Mouse (Mus musculus) liver, postnatal 0 days (tissue): ENCODE data around the gene Arl5b. TPM values are rescaled to one million over a fixed set of nuclear protein-coding genes. Genes with fewer than 3 reads are reported as not detected.

Experiments used
- ATAC-seq: fragments of 200-750 bp; cut with Nextera tagmentation; 2 replicates; pipeline ENCODE4 v1.8.0; 2017; ENCODE audit warnings: mild to moderate bottlenecking, moderate library complexity
- DNase-seq: peaks from one replicate; pipeline ENCODE4 v3.0.0-alpha.2; 2016
- H3K27ac ChIP-seq: fragments of 300-500 bp; sonication (generic); 2 replicates; pipeline ENCODE4 v1.5.1; 2014; ENCODE audit warnings: antibody characterized with exemption, moderate library complexity, mild to moderate bottlenecking, low read depth
- H3K27me3 ChIP-seq: fragments of 300-500 bp; sonication (generic); 2 replicates; pipeline ENCODE4 v1.6.1; 2014; ENCODE audit warnings: low read length, control low read depth, mixed read lengths; ENCODE audit not compliant: insufficient read depth
- H3K36me3 ChIP-seq: fragments of 300-500 bp; sonication (generic); replicated peaks from 2 replicates; pipeline ENCODE4 v1.6.1; 2014; ENCODE audit warnings: mild to moderate bottlenecking, control low read depth, low read length, moderate library complexity, mixed read lengths; ENCODE audit not compliant: insufficient read depth
- H3K4me1 ChIP-seq: fragments of 300-500 bp; sonication (generic); 2 replicates; pipeline ENCODE4 v1.6.1; 2014; ENCODE audit warnings: antibody characterized with exemption, mild to moderate bottlenecking, control low read depth; ENCODE audit not compliant: insufficient read depth
- H3K4me2 ChIP-seq: fragments of 300-500 bp; sonication (generic); 2 replicates; pipeline ENCODE4 v1.6.1; 2014; ENCODE audit warnings: low read depth, mild to moderate bottlenecking, low read length, moderate library complexity, mixed read lengths
- H3K4me3 ChIP-seq: fragments of 300-500 bp; sonication (generic); 2 replicates; pipeline ENCODE4 v1.5.1; 2014; ENCODE audit warnings: low read depth, low read length
- H3K9ac ChIP-seq: fragments of 300-500 bp; sonication (generic); replicated peaks from 2 replicates; pipeline ENCODE4 v1.6.1; 2014; ENCODE audit warnings: mild to moderate bottlenecking, moderate library complexity
- H3K9me3 ChIP-seq: fragments of 300-500 bp; sonication (generic); 2 replicates; pipeline ENCODE4 v1.6.1; 2016; ENCODE audit warnings: mild to moderate bottlenecking, control low read depth, low read length, mixed read lengths
- CTCF ChIP-seq: sonication (generic); IDR thresholded peaks from 2 replicates; pipeline ENCODE4 v1.5.1; 2016; ENCODE audit warnings: antibody characterized with exemption, low read depth
- EP300 ChIP-seq: IDR thresholded peaks from 2 replicates; pipeline ENCODE4 v1.6.1; 2016; ENCODE audit warnings: antibody characterized with exemption, low read depth, mild to moderate bottlenecking
- WGBS: fragments of 180-500 bp; shearing (Covaris S2); extraction: QIAGEN DNeasy Blood & Tissue Kit; methylation state at CpG from one replicate; pipeline ENCODE4 v1.1.7; 2014; ENCODE audit not compliant: insufficient replicate concordance; 5-methylcytosine and 5-hydroxymethylcytosine counted together
- polyA plus RNA-seq: library from polyadenylated mRNA; unstranded; fragments of >200 nt; fragmentation: Nextera tagmentation; extraction: Ambion mirVana; gene quantifications from 2 replicates; pipeline ENCODE4 v1.2.1, GENCODE M21; 2015

Arl5b gene
- polyA plus RNA-seq, 1 experiment from 2014 or later, result 9.1 TPM

GRCm38 (mm10) chr2:15063815-15064214 lies 14.6 kb downstream of the Arl5b start:
- Histone ChIP-seq H3K36me3 (peaks cover 3% of the 10 kb centered on the region; the same call in 1 of the 2 replicates), H3K9me3 (no peaks in the 10 kb centered on the region), H3K4me3 (no peak overlapping the region), H3K27me3 (no peaks in the 10 kb centered on the region), H3K4me1 (peaks cover 14% of the 10 kb centered on the region), H3K9ac (no peak overlapping the region), H3K27ac (no peak overlapping the region), H3K4me2 (no peak overlapping the region)
- DNase-seq (no peak), ATAC-seq (no peak)
- WGBS, result 68% methylated on average over 1 of the region's 1 CpGs
- TF ChIP-seq EP300 (no peak), CTCF (no peak)

GRCm38 (mm10) chr2:15064380-15065269 lies 15.4 kb downstream of the Arl5b start:
- H3K4me3 ChIP-seq, result no peak overlapping the region
- H3K9me3 ChIP-seq, result no peaks in the 10 kb centered on the region
- H3K4me1 ChIP-seq, result peaks cover 14% of the 10 kb centered on the region
- no peaks in the 10 kb centered on the region for H3K27me3 ChIP-seq
- H3K36me3 ChIP-seq, result peaks cover 6% of the 10 kb centered on the region; the same call in 1 of the 2 replicates
- ATAC-seq (peak; percentile 47; the same call in 1 of the 2 replicates), DNase-seq (no peak)
- no peak overlapping the region for H3K9ac ChIP-seq
- 65% methylated on average over 7 of the region's 7 CpGs for WGBS
- 0 out of 2 replicates have a peak overlapping the region, but pooled peaks have one; percentile 6 for H3K4me2 ChIP-seq
- TF ChIP-seq EP300 (no peak), CTCF (no peak)
- peak overlapping the region; percentile 52; the same call in 1 of the 2 replicates for H3K27ac ChIP-seq

- Histone ChIP-seq H3K9me3 (no peaks in the 10 kb centered on the region), H3K4me3 (no peak overlapping the region), H3K27ac (no peak overlapping the region), H3K9ac (no peak overlapping the region), H3K27me3 (no peaks in the 10 kb centered on the region), H3K36me3 (peaks cover 9% of the 10 kb centered on the region; the same call in 1 of the 2 replicates), H3K4me2 (no peak overlapping the region), H3K4me1 (peaks cover 14% of the 10 kb centered on the region)
- TF ChIP-seq EP300, result no peak
- no peak for TF ChIP-seq CTCF
- DNase-seq (no peak), ATAC-seq (no peak)
- 79% methylated on average over 2 of the region's 2 CpGs for WGBS
Measured at GRCm38 (mm10) chr2:15065447-15065846, 16.3 kb downstream of the Arl5b start.

GRCm38 (mm10) chr2:15067091-15067490 lies 17.9 kb downstream of the Arl5b start:
- H3K9ac ChIP-seq, result no peak overlapping the region
- peaks cover 14% of the 10 kb centered on the region for H3K4me1 ChIP-seq
- H3K27me3 ChIP-seq, result no peaks in the 10 kb centered on the region
- ATAC-seq (no peak), DNase-seq (no peak)
- H3K9me3 ChIP-seq, result no peaks in the 10 kb centered on the region
- TF ChIP-seq EP300 (no peak), CTCF (no peak)
- H3K4me2 ChIP-seq, result no peak overlapping the region
- WGBS, result 75% methylated on average over 5 of the region's 5 CpGs
- peaks cover 13% of the 10 kb centered on the region; the same call in 1 of the 2 replicates for H3K36me3 ChIP-seq
- no peak overlapping the region for H3K27ac ChIP-seq
- no peak overlapping the region for H3K4me3 ChIP-seq

- no peak overlapping the region for H3K9ac ChIP-seq
- no peak overlapping the region for H3K27ac ChIP-seq
- no peak overlapping the region for H3K4me2 ChIP-seq
- TF ChIP-seq CTCF, result no peak
- no peak for TF ChIP-seq EP300
- 91% methylated on average over 2 of the region's 2 CpGs for WGBS
- no peaks in the 10 kb centered on the region for H3K4me1 ChIP-seq
- no peak for ATAC-seq
- no peak for DNase-seq
- H3K9me3 ChIP-seq, result no peaks in the 10 kb centered on the region
- H3K27me3 ChIP-seq, result no peaks in the 10 kb centered on the region
- H3K36me3 ChIP-seq, result peaks cover 6% of the 10 kb centered on the region; the same call in 1 of the 2 replicates
- no peak overlapping the region for H3K4me3 ChIP-seq
Measured at GRCm38 (mm10) chr2:15083702-15084101, 34.5 kb downstream of the Arl5b start.

- DNase-seq (no peak), ATAC-seq (no peak)
- 0 out of 2 replicates have a peak, but pooled peaks cover 2% of the 10 kb centered on the region for H3K36me3 ChIP-seq
- no peaks in the 10 kb centered on the region for H3K27me3 ChIP-seq
- H3K9ac ChIP-seq, result no peak overlapping the region
- no peaks in the 10 kb centered on the region for H3K4me1 ChIP-seq
- TF ChIP-seq EP300, result no peak
- no peak for TF ChIP-seq CTCF
- 89% methylated on average over 1 of the region's 1 CpGs for WGBS
- no peak overlapping the region for H3K27ac ChIP-seq
- H3K9me3 ChIP-seq, result no peaks in the 10 kb centered on the region
- H3K4me3 ChIP-seq, result no peak overlapping the region
- no peak overlapping the region for H3K4me2 ChIP-seq
Measured at GRCm38 (mm10) chr2:15087308-15087707, 38.1 kb downstream of the Arl5b start.
